Mouse (Mus musculus): ENCODE measurements at regions not wholly inside any gene's neighbourhood (a gene's known extent, or its start where the extent isn't known, plus 50 kb on each side); places are given as distances from the start of the nearest gene placed in this dataset.

DNA sequence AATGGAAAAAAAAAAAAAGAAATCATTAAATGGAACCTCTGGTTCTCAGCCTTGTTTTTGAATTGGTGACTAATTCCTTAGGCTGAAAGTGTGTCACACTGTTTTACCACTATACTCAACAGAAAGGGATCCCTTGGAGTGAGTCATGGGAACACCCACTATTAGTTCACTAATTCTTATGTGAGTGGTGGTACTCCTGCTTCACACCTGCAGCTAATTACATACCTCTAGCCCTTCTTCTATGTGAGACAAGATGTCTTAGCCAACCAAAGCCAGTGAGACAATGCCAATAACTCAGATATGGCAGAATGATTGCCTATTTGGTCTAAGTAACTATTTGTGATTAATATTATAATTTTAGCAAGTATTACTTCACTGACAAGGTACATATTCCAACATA lies 398.9 kb downstream of the Vps13c start:
- intact Hi-C loops (cut with DNase I): no loop called here
- DNase-seq (ENCODE audit: extremely low spot score in 1 of 2, low spot score in 2 of 2): no peak

DNA sequence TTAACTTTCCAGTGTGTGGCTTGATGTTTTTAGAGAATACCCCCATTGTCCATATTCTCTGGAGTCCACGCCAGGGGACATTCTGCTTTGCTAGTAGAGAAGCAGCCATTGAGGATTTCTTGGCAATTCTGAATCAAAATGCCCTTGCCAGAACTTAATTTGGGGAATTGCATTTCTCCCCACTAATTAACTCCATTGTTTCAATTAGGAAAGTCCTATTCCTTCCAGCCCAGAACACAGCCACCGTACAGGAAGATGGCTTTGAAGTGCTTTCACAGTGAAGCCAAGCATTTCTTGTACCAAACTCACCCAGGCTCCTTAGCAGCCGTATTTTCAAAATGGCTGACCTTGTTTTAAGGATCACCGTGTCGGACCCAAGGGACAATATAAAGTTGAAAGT lies 399.4 kb downstream of the Vps13c start:
- intact Hi-C loops (cut with DNase I): no loop called here
- DNase-seq (ENCODE audit: extremely low spot score in 1 of 2, low spot score in 2 of 2): peak in 1 of 2 experiments; percentile 49

DNA sequence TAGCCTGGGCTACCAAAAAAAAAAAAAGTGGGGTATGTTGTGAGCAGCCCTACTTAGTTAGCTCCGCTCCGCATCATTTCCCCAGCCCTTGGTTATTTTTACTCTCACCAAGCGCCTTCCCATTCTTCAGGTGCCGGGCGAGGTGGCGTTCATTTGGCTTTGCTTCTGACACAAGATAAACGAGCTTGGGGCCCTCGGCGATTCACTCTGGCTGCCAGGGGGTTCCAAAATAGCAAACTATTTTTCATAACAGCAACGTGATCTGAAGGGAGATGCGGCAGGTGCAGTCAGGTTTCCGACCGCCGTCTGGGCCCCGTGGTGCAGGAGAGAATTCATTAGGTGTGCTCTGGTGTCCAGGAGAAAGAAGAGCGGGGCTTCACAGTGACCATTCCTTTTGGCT lies 403.6 kb upstream of the Rora start:
- intact Hi-C loops (cut with DNase I): no loop called here
- no peak for DNase-seq (ENCODE audit: extremely low spot score in 1 of 2, low spot score in 2 of 2)

DNA sequence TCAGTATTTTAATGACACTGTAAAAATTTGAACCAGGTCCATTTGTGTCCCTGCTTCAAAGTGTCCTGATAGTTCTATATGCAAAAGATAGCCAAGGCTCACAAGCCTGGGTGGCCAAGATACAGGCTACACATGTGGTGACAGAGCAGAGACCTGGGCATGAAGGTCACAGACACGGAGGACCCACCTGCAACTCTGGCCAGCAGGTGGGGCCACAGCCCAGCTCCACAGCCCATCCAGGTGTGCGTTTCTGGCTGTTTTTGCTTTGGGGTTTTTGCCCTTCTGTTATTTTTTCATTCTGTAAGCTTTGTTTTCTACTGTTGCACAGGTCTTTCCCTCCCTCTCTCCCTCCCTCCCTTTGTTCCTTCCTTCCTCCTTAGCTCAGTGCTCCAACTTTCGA lies 399.4 kb upstream of the Rora start:
- no peak for DNase-seq (ENCODE audit: extremely low spot score in 1 of 2, low spot score in 2 of 2)
- intact Hi-C loops (cut with DNase I): no loop called here

DNA sequence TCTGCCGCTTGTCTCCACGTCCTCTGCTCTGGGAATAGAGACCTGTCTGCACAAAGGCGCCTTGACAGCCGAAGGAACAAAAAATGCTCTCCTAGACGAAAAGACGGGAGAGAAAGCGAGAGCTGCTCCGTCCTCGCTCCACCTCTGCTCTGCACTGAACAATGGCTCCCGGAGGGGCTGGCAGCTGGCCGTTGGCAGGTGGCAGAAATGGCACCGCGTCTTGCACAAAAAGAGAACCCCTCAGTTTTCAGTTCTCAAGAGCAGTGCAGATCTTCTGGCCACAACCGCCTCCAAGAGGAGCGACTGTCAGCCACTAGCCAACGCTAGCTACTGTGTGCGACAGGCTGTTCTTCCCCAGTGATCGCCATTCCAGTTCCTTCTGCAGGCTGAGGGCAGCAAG lies 385.0 kb upstream of the Rora start:
- DNase-seq (ENCODE audit: extremely low spot score in 1 of 2, low spot score in 2 of 2): peak; percentile 1 to 24
- intact Hi-C loops (cut with DNase I): no loop called here

DNA sequence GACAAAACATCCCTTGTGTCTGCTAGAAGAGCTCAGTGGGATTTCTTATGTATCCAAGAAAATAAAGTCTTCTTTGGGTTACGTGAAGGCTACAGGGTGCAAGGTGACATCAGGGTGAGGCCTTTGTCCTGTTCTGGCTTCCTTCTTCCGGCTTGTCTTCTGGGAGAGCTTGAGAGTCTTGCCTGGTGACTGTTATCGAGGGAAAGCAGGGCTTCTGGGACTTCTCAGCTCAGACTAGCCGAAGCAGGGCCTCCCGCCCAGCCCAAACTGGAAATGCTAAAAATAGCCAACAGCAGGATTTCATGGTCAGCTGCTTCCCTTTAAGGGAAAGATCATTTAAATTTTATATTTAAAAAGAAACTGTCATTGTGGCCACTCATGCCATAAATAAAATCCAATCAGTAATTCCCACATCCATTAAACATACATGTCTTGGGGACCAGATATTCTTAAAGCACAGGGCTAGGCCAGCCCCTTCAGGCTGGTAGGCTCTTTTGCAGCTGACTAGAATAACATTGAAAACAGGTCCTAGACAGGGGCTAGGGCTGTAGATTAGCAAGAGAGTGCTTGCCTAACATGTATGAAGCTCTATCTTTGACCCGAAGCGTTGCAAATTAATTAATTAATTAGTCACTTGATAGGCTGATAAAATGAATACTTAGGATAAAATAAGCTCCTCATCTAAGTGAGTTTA lies 351.2 kb upstream of the Rora start:
- peak in 1 of 2 experiments; percentile 39 for DNase-seq (ENCODE audit: extremely low spot score in 1 of 2, low spot score in 2 of 2)
- intact Hi-C loops (cut with DNase I): no loop called here

DNA sequence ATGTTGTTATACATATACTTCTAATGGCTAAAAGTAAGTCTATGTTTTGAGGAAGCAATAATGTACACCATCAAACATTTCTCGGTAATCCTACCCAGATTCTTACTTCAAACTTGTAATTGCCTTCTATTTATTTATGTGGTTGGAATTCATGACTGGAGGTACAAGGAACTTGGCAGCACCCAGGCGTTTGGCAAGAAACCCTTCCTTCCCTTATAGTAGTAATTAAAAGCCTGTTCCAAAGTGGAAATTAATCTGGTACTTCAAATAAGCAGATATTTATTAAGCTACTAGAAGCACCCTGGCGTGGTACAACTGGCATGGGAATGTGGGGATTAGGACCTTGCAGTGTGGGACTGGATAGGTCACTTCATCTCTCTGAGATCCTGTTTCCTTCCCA lies 322.9 kb upstream of the Rora start:
- DNase-seq (ENCODE audit: extremely low spot score in 1 of 2, low spot score in 2 of 2): no peak
- intact Hi-C loops (cut with DNase I): no loop called here

DNA sequence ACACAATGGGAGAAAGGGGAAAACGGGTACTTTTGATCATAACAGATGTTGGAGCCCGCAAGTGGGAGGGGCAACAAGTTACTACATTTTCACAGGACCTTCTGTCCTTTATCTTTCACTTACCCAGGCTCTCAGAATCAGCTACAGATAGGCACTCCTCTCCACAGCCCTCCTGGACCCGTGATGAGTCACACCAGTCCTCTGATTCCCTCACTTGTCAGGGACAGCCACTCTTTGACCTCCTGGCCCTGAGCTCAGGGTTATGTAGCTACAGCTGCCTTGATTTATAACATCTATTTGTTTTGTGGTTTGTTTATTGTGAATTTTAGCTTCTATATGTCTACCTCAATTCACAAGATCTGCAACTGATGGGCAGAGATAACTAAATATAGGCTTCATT lies 312.7 kb upstream of the Rora start:
- intact Hi-C loops (cut with DNase I): no loop called here
- no peak for DNase-seq (ENCODE audit: extremely low spot score in 1 of 2, low spot score in 2 of 2)

DNA sequence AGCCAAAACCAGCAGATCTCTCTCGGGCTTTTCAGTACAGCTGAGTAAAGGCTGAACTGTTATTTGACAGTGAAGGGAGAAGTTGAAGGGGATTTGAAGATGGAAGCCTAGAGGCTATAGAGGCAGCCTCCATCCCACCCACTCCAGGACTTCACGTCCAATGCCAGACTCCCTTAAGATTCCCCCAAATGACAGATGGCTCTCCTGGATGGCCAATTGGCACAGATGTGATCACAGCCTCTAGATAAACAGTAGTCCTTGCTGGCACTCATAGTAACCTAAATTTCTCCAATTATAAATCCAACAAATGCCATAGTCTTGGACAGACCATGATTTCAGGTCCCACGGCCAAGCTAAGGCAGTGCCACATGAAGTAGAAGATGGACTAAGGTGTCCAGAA lies 312.1 kb upstream of the Rora start:
- no peak for DNase-seq (ENCODE audit: extremely low spot score in 1 of 2, low spot score in 2 of 2)
- intact Hi-C loops (cut with DNase I): no loop called here

DNA sequence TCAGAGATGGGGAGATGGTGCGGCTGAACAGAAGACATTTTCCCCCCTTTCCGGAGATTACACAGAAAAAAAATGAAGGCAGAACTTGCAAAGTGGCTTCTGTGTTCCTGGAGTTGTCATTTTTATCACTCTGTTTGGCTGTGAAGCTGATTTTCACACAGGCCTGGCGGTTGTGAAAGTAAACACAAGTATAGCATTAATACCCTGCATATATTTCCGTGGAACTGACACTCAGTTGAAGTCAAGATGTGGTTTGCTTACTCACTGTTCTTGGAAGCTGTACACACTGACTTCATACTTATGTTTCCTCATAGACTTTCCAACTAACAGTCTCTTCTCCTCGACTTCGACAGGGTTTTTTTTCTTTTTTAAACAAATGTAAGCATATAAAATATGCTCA lies 306.2 kb upstream of the Rora start:
- DNase-seq (ENCODE audit: extremely low spot score in 1 of 2, low spot score in 2 of 2): peak in 1 of 2 experiments; percentile 28
- intact Hi-C loops (cut with DNase I): no loop called here

DNA sequence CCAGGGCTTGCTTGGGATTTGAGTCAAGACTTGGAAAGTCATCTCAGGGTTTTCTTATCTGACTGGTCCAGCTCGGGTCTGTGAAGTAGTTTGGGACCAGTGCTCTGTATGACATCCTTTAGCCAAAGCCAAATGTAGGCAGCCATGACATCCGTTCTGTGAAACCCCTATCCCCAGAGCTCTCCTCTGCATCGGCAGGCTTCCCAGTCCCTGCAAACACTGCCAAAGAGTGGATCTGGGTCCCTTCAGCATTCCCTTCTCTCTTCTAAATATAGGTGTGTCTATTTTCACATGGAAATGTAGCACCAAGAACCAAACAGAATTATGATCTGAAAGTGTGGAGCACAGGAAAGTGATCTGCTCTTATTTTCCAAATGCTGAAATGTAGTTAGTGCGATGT lies 302.1 kb upstream of the Rora start:
- intact Hi-C loops (cut with DNase I): no loop called here
- no peak for DNase-seq (ENCODE audit: extremely low spot score in 1 of 2, low spot score in 2 of 2)

DNA sequence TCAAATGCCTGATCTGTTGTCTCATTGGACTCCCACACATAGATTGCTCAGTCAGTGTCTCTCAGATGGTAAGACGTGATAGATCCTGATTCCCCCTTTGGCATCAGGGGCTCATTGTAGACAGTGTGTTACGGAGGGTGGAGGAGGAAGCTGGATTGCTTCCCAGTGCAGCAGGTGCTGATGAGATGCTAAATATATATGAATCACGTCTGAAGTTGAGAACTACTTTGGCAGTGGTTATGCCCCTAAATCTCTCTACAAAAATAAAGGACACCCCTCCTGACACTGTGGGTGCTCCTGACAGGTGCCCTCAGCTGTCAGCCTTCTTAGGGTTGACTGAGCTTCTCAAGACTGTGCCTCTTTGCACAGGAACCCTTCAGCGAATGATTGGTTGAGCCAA lies 299.1 kb upstream of the Rora start:
- intact Hi-C loops (cut with DNase I): no loop called here

DNA sequence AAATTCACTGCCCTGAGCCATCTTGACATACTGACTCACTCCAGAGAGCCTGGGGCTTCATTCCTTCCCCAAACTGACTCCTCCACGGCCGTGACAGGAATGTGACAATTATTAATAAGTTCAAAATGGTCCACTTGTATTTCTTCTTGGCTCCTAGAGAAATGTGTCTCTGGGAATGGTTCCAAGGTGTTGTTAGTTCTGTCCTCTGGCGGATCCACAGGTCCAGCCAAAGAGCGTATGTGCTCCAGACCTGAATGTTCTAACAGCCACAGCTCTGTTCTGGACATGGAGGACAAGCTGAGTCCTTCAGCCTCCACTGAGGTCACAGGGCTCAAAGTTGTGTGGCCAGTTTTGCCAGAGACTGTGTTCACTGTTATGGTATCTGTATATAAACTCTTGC lies 297.5 kb upstream of the Rora start:
- intact Hi-C loops (cut with DNase I): no loop called here

More for the DNA sequence above, 299.1 kb upstream of the Rora start:
- DNase-seq (ENCODE audit: extremely low spot score in 1 of 2, low spot score in 2 of 2): peak in 1 of 2 experiments; percentile 25

DNA sequence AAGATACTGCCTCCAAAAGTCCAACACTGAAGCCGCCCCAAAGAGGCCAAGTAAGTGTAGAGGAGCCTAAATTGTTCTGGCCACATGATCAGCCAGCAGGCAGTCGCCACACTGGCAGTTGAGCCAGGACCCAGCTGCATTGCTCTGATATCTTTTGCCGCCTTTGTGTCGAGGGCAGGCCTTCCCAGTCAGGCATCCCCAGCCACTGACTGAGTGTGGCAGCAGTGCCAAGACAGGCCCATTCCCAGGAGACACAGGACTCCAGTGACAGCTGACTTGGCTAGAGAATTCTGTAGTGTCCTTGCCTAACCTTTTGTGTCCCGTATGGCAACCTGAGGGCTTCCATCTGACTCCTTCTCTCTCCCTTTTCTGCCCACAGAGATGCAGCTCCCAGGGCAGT lies 296.4 kb upstream of the Rora start:
- peak in 1 of 2 experiments; percentile 32 for DNase-seq (ENCODE audit: extremely low spot score in 1 of 2, low spot score in 2 of 2)
- intact Hi-C loops (cut with DNase I): no loop called here

More for the DNA sequence above, 297.5 kb upstream of the Rora start:
- DNase-seq (ENCODE audit: extremely low spot score in 1 of 2, low spot score in 2 of 2): no peak

DNA sequence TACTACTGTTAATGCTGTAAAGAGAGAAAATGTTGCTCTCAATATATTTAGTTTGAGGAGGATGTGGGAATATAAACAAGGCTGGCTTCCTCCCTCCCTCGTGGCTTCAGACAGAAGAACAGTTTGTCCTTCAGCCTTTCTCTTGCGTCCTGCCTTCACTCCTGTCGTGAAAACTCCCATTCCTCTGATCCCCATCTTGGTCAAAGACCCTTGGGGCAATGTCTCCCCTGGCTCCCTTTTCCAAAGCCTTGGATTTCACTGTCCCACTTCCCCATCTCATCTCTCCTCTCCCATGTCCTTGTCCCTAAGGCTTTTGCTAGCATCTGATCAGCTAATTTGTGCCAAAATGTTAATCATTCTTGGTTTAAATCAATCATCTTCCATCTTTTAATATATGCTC lies 286.6 kb upstream of the Rora start:
- no peak for DNase-seq (ENCODE audit: extremely low spot score in 1 of 2, low spot score in 2 of 2)
- intact Hi-C loops (cut with DNase I): no loop called here

DNA sequence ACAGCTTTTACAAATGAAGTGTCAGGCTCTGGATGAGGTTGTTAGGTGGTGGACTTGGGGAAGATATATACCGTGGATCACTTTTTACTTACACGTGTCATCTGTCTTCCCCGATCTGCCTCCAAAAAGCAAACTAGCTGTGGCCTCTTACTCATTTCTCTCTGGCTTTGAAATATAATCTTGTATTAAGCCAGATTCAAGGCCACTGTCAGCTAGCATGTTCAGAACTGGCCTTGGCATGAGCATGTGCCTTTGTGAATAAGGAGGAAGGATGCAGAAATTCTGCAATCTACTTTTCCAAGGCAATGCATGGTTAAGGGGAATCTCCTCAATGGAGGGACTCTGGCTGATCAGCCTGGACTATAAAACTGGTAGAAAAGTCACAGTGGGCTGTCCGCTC lies 286.0 kb upstream of the Rora start:
- DNase-seq (ENCODE audit: extremely low spot score in 1 of 2, low spot score in 2 of 2): no peak
- intact Hi-C loops (cut with DNase I): no loop called here

DNA sequence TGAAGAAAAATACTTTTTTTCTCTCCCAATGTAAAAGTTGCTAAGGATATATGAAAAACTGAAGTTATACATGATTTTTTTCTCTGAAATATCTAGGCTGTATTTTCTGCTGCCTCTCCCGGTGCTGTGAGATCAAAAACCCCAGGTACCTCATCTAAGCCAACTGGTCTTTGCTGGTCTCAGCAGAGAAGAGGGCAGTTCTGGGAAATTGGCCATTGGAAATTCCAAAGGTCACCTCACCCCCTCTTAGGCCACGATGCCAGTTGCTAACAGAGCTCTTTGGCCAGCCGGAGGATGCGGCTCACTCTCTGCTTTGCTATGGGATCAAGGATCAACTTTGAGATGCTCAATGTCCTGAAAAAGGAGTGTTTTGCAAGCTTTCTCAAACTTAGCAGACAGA lies 280.9 kb upstream of the Rora start:
- intact Hi-C loops (cut with DNase I): no loop called here
- DNase-seq (ENCODE audit: extremely low spot score in 1 of 2, low spot score in 2 of 2): no peak

DNA sequence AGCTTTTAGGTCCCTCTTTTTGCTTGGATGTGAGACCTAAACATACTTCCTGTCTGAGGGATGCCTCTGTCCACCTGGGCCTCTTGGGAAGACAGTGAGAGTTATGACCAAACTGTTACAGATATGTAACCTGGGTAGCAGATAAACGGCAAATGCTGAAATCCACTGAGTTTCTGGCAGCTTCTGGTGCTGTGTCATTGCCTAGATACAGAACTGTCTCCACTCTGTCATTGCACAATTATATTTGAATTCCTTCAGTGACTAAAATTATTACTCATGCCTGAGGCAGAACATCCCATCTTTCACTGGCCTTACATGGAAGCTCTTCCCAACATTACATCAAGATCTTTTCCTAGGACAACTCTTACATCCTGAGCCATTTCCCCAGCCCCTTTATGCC lies 277.4 kb upstream of the Rora start:
- intact Hi-C loops (cut with DNase I): no loop called here
- DNase-seq (ENCODE audit: extremely low spot score in 1 of 2, low spot score in 2 of 2): no peak

DNA sequence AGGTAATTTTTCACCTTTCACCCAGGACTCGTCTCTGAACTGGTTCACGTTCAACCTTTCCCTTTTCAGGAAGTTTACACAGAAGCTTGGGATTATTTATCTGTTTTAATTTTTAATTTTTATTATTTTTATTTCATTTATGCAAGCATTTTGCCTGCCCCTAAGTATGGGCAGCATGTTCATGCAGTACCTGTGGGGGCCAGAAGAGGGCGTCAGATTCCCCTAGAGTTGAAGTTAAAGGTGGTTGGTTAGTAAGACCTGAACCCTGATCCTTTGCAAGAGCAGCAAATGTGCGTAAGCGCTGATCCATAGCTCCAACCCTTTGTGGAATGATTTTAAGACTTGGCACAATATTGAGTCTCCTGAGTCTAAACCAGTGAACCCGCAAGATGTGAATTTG lies 271.7 kb upstream of the Rora start:
- intact Hi-C loops (cut with DNase I): no loop called here
- no peak for DNase-seq (ENCODE audit: extremely low spot score in 1 of 2, low spot score in 2 of 2)

DNA sequence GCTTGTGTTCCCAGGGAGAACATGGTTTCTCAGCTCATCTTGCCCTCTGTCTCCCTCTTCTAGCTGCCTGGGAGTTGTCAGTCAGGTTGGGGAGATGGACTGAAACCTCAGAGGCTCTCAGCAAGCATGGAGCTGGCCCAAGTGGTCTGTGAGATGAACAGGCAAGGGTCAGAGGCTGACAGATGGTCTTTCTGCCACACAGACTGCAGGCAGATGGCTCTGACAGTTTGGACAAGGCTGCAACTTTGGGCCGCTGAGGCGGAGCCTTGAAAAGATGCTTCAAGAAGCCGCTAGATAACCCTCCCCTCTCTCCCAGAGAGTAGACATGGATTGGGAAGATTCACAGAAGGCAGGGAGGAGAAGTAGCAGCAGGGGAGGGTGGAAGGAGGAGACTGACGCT lies 252.7 kb upstream of the Rora start:
- intact Hi-C loops (cut with DNase I): no loop called here
- peak in 1 of 2 experiments; percentile 19 for DNase-seq (ENCODE audit: extremely low spot score in 1 of 2, low spot score in 2 of 2)

DNA sequence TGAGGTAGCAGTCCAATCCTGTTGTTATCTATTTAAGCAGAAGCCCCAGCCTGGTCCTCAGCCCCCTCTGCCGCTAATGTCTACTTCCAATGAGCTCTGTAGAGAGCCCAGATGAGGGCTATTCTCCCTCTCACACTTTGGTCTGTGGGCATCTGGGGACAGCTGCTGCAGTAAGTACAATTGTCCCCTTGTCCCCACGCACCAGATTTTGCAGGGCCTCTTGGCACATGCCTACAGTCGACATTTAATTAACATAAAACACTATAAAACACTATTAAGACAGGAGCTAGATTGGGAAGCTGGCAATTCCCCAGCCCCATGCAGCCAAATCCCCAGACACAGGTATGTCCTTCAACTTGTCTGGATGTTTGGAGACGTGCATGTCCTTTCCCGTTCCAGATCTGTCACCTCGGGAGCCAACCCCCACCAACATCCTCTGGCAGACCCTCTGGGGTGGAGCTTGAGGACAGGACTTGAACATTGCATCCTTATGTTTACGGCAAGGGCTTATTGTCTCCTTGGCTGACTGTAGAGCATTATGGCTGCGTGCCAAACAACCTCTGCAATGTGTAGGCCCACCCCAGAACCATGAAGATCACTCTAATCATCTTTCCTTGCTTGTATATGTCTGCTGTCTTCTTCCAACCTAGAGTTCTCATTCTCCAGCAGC lies 251.3 kb upstream of the Rora start:
- intact Hi-C loops (cut with DNase I): no loop called here
- peak; percentile 16 to 31 for DNase-seq (ENCODE audit: extremely low spot score in 1 of 2, low spot score in 2 of 2)
